Mouse (Mus musculus): ENCODE results near the gene Nfia. TPM values are rescaled to one million over a fixed set of nuclear protein-coding genes. Genes with fewer than 3 reads are reported as not detected.

The Nfia gene
- total RNA-seq, 2 experiments from 2014 or later = 104 to 117 TPM

- DNase-seq (ENCODE audit: extremely low spot score in 1 of 2, low spot score in 1 of 2) = peak in 1 of 2 experiments; percentile 37
Observed at GRCm38 (mm10) chr4:98109064-98109463, 336.5 kb downstream of the Nfia start.

GRCm38 (mm10) chr4:98109911-98110310, 337.4 kb downstream of the Nfia start:
- DNase-seq (ENCODE audit: extremely low spot score in 1 of 2, low spot score in 1 of 2) = no peak

GRCm38 (mm10) chr4:98113289-98114024, 340.9 kb downstream of the Nfia start:
- DNase-seq (ENCODE audit: extremely low spot score in 1 of 2, low spot score in 1 of 2) = no peak

DNA sequence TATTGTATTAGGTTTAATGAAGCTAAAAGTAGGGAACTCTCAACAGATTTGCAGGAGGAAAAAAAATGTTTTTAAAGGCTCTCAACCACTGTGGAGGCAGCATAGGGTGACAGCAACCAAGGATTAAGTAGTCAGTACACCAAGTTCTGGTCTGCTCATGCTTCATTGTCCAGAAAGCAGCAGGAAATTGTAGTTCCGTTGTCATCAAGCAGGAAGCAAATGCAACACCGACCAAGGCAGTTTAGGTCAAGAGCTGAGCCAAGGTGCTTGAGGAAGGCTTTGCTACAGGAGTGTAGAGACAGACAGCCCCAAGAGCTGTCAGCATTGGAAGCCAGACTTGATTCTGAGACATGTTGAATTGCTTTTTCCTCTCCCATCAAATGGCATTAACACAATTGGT, 342.4 kb downstream of the Nfia start:
- DNase-seq (ENCODE audit: extremely low spot score in 1 of 2, low spot score in 1 of 2) = no peak

DNA sequence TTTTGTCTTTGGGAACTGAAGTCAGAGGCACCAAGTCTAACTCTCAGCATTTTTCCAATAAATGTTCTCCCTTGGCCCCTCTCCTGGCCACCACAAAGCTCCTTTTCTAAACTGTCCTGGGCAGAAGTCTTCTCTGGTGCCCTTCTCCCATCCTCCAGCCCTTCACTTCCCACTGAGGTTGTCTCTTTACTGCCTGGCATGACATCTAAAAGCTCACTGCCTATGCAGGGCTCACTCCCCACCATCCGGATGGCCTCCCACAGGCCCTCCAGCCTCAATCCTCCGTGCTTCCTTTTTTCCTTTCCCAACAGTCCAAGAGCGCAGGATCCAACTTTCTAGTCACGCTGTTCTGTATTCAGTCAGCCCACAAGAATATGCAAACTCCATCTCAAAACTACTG, 342.9 kb downstream of the Nfia start:
- no peak for DNase-seq (ENCODE audit: extremely low spot score in 1 of 2, low spot score in 1 of 2)

DNA sequence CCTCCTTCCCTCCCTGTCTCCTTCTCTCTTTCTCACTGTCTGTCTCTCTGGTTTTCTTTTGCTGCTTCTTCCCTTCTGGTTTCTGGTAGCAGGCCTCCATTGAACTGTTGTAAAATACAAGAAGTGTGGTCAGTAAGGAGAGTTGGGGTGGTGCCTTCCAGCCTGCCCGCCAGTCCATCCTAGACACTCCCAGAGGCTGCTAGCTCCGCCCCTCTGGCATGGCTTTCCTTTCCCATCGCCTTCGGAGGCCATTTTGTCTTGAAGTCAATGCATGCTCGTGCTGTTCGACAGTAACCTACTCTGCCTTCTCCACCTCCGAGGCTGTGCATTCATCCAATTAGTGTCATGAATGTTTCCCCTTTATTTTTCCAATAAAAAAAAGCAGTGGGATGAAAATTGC, 343.5 kb downstream of the Nfia start:
- DNase-seq (ENCODE audit: extremely low spot score in 1 of 2, low spot score in 1 of 2) = no peak

DNA sequence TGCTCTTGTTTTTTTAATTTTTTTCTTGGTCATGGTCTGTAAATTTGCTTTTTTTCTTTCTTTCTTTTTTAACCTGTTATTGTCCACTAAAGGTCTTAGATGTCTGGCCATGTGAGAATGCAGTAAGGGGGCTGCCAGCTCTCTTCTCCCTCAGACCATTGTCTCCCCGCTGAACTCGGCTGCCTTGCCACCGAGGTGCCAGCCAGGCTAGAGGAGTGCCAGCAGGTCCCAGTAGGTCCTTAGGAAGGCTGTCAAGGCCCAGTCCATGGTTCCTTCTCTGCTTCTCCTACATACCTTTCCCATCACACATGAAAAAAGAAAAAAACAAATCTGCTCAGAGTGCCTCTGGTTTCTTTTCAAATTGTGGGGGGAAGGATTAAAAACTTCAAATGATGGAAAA, 345.6 kb downstream of the Nfia start:
- no peak for DNase-seq (ENCODE audit: extremely low spot score in 1 of 2, low spot score in 1 of 2)

- DNase-seq (ENCODE audit: extremely low spot score in 1 of 2, low spot score in 1 of 2) = no peak
Observed at GRCm38 (mm10) chr4:98118761-98119675, 346.5 kb downstream of the Nfia start.

GRCm38 (mm10) chr4:98119949-98120531, 347.5 kb downstream of the Nfia start:
- DNase-seq (ENCODE audit: extremely low spot score in 1 of 2, low spot score in 1 of 2) = no peak

- no peak for DNase-seq (ENCODE audit: extremely low spot score in 1 of 2, low spot score in 1 of 2)
Observed at GRCm38 (mm10) chr4:98120706-98121340, 348.3 kb downstream of the Nfia start.

GRCm38 (mm10) chr4:98126003-98126677, 353.6 kb downstream of the Nfia start:
- DNase-seq (ENCODE audit: extremely low spot score in 1 of 2, low spot score in 1 of 2) = no peak

GRCm38 (mm10) chr4:98130798-98131197, 358.3 kb downstream of the Nfia start:
- DNase-seq (ENCODE audit: extremely low spot score in 1 of 2, low spot score in 1 of 2) = no peak

DNA sequence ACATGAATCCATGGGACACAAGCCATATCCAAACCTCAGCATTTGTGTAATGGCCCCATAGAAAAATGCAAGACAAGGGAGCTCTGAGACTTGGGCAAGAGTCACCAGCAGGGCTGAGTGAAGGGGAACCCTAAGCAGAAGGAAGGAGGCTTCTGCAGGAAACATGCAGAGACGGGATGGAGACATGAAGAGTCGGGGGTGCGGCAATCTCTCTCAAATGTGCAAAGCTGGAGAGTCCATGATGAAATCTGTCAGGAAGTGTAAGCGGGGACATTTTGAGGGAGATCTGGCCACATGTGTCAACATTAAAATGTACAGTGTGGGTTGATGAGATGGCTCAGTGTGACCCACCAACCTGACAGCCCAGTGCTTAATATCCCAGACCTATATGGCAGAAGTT, 361.5 kb downstream of the Nfia start:
- no peak for DNase-seq (ENCODE audit: extremely low spot score in 1 of 2, low spot score in 1 of 2)

DNA sequence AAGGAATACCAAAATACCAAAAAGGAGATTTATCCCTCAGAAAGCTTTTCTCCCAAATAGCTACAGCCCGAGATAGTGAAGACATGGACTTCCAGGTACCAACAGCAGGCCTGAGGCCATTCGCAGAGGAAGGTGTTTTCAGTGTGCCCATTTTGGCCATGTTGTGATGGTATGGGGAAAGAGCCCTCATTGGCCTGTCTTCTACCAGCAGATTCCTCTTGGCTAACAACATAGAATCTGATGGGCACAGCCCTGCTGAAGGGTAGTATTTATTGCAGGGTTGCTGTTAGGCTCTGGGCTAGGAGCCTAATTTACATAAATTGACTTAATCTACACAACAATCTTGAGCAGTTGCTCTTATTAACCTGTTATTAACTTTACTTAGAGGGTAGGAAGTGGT, 363.5 kb downstream of the Nfia start:
- DNase-seq (ENCODE audit: extremely low spot score in 1 of 2, low spot score in 1 of 2) = no peak

- DNase-seq (ENCODE audit: extremely low spot score in 1 of 2, low spot score in 1 of 2) = no peak
Observed at GRCm38 (mm10) chr4:98142879-98143436, 370.4 kb downstream of the Nfia start.

DNA sequence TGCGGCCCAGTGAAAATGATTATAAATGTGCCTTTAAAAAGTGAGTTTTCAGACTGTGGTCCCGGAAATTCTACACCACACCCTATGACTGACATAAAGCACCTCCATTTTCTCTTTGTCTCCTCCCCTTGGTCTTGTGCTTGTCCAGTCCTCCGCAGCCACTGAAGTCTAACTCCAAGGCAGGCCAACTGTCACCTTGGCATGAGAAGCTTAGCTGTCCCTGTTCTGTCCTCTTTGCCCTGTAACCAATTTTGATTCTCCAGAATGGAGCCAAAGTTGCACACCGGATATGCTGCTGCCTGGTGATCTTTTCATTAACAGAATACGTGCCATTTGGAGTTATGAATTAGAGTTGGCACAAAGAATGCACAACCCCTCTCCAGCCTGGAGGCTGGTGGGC, 378.0 kb downstream of the Nfia start:
- DNase-seq (ENCODE audit: extremely low spot score in 1 of 2, low spot score in 1 of 2) = no peak

GRCm38 (mm10) chr4:98157921-98158320, 385.4 kb downstream of the Nfia start:
- DNase-seq (ENCODE audit: extremely low spot score in 1 of 2, low spot score in 1 of 2) = no peak

- no peak for DNase-seq (ENCODE audit: extremely low spot score in 1 of 2, low spot score in 1 of 2)
Observed at GRCm38 (mm10) chr4:98166379-98166778, 393.8 kb downstream of the Nfia start.

Measured in layer of hippocampus, postnatal 25 days (tissue).